Mouse (Mus musculus): ENCODE results near the gene Icosl.
A peak's percentile ranks its signal among the peaks of the same experiment; 100 is the strongest.

DNA sequence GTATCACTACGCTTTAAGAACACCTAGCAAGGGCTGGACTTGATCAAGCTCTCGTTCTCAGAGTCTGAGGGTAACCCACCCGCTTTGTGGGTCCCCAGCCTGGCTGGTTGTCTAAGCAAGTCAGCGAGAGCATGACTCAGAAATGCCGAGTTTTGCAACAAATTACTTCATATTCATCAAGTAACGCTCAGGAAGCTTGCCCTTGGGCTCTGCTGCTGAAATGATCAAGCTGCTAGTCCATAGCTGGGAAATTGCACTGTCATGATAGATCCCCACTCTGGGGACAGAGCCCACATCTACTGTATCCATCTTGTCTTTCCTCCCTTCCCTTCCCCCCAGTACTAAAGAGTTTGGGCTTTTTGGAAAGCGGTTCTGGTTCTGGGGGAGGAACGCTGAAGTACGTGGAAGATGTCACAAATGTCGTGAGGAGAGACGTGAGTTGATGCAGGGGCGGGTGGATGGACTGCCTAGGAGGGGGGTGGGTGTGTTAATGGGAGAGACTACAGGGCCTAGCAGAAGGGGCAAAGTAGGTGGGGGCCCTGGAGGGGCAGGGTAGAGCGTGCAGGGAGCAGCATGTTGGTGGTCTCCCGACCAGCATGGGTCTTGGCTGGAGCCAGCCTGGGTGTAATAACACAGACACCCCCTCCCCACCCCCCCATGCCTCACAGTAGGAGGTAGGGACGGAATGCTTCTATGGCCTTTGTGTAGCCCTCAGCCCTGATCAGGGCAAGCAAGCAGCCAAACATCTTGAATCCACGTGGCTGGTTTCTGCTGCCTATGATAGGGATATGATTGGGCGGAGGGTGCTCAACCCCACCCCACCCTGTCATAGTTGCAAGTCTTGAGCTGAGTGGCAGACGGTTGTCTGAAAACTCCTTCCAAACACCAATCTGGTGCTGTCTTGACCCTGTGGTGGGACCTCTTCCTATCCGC lies 14.2 kb upstream of the Icosl start:
- TF ChIP-seq POLR2A (IDR thresholded peaks at IDR 0.05; ENCODE audit: insufficient read length, low read depth) = no peak
- TF ChIP-seq CEBPB (IDR thresholded peaks at IDR 0.05; ENCODE audit: insufficient read depth, poor library complexity, severe bottlenecking) = peak; percentile 38; the same call in 1 of the 2 replicates
- TF ChIP-seq MAX (IDR thresholded peaks at IDR 0.05; ENCODE audit: low read depth) = no peak
